Mouse (Mus musculus): ENCODE data around the gene Mtss1l. TPM values are rescaled to one million over a fixed set of nuclear protein-coding genes. Genes with fewer than 3 reads are reported as not detected.

The Mtss1l gene
- 5.8 and 6.4 TPM in 2 replicates for polyA plus RNA-seq (2015; fragmentation: Nextera tagmentation; extraction: Ambion mirVana)

DNA sequence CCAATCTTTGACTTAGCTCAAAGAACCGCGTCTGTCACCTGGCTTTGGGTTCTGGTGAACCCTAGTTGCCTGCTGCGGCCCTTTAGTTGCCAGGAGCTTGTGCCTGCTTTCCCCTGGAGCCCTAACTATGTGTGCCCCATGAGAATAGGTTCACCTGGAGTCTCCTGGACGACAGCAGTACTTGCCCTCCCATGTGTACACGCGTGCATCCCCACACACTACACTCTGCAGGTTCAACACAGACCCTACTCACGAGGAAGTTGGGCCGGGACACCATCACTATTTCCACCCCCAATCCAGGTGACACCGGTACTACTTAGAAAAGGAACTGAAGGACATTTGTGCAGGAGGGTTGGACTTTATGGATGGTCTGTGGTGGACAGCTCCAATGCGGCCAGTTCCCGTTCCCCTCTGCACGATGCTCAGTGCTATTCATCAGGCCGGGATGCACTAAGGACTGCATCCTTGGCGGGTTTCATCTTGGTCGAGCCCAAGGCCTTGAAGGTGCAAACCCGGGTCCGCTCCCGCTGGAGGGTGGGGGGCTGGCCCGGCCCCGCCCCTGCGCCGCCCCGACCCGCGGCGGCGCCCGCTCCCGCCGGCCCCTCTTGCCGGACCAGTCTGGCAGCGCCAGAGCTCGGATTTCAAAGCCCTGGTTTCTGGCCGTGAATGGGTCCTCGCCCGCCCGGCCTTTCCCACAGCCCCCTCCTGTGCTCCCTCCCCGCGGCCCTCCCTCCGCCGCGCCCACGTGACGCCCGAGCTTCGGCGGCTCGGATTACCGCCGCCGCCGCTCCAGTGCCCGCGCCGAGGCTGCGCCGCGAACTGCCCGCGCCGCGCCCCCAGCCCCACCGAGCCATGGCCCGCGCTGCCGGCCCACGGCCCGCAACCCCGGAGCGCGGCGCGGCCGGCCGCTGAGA is at the start of gene Mtss1l:
Gene Mtss1l, plus strand, starts transcription at position 792 of the 914 bp plus-strand sequence.
- peak; percentile 23 for DNase-seq (ENCODE audit: low spot score)

DNA sequence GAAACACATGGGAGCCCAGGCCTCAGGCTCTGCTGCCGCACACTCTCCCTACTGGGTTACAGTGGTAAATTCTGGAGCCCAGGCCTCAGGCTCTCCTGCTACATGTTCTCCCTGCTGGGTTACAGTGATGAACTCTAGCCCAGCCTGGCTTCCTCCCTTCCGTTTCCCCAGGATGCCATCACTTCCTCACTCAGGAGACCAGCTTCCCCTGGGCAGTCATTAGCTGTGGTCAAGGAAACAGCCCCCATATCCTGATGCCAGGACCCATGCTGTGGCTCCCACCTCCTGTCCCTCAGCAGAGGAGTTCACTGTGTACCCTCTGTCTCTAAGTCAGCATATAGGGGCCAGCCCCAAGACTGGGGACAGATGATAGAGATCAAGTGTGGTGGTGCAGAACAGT is 49.1 kb upstream of the Mtss1l start:
- no peak for DNase-seq (ENCODE audit: low spot score)

DNA sequence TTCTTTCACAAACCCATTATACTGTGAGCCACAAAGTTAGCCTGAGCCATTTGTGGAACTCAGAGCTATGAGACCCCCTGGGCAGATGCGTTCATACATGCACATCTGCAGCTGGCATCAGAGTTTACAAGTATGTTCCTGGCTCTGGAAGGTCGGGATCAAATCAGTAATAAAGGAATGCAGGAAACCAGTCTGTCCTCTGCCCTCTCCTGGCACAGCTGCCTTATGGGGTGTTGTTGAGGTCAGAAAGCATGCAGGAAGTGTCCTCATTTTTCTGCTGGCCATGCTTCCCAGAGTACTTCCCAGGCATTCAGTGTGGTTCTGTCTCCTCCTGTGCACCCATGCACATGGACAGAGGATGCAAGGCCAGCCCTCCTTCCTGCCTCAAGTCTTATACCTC is 48.1 kb upstream of the Mtss1l start:
- DNase-seq (ENCODE audit: low spot score) = no peak

DNA sequence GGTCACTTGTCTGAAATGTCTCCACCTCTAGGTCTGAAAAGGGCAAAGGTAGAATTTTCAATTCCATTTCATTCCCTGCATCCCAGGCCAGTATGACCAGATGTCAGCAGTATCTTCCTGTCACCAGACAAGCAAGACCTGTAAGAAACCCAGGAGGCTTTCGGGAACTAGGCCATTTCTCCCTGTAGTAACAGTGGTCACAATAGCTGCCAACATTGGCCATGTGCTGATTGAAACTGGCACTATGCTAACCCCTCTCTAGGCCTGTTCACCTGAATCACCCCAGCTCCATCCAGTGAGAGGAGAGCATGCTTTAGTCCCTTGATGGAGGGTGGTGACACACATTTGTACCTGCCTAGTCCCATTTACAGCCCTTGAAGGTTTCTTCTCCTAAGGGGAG is 46.7 kb upstream of the Mtss1l start:
- DNase-seq (ENCODE audit: low spot score) = no peak

DNA sequence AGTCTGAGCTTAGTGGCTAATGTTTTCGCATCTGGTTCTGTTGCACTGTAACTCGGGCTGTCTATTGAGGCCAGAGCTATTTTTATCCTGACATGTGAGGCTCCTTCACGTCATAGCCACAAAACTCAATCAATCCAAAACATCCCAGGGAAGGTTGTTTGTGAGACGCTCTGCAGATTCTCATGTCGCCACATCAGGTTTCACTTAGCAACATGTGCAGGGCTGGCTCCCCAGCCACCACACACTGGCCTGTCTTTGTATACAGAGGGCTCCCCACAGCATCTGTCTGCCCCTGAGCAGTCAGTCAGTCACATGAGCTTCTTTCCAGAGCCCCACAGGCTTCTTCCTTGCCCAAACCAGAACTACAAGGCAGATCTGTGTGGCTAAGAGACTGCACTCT is 44.6 kb upstream of the Mtss1l start:
- no peak for DNase-seq (ENCODE audit: low spot score)

DNA sequence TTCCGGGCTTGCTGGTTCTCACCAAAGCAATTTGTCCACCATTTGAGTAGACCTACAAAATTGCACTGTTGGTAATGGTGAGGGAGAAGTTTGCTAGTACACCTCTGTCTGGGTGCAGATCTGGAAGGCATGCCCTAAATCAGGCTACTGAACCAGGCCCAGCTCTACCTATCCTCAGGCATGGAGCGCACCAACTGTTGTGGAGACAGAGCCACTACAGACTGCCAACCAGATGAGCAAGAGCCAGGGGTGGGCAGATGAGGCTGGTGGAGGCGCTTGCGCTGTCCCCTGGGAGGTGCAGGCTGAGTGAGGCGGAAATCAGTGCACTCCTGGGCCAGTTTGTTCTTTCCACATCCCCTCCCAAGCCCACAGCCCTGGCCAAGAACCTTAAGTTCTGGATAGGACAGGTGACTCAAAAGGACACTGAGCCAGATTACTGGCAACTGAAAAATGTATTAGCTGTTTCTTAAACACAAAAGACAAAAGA is 44.1 kb upstream of the Mtss1l start:
- DNase-seq (ENCODE audit: low spot score) = no peak

DNA sequence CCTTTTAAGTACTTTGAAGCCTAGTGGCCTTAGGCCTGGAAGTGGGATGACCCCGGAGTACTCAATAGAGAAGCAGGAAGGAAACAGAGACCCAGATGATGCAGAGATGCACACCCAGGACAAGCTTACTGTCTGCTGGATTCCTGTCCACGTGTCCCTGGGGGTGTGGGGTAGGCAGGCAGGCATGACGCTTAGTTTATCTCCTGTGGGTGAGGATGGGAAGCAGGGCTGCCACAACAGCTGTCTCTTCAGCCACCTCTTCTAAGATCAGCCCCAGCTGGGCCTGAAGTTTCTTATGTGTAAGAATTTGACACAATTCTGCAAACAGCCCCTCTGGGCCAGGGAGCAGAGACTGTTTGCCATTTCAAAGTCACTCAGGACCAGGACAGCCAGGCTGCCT is 42.3 kb upstream of the Mtss1l start:
- no peak for DNase-seq (ENCODE audit: low spot score)

DNA sequence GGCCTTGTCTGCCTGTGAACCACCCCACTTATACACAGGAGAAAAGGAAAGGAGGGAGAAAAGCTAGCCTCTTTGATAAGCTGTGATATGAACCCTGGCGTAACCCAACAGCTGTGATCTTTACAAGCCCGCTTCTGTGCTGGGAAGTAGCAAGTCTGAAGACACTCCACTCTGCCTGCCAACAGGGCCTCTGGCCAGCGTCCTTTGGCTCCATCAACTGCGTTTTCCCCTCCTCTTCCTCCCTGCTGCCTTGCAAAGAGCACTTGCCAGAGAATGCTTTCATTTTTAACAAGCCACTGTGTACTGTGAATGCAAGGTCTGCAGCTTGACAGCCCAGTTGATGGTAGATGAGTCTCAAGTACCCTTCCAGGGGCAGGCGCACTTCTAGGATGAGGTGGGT is 33.5 kb upstream of the Mtss1l start:
- DNase-seq (ENCODE audit: low spot score) = no peak

DNA sequence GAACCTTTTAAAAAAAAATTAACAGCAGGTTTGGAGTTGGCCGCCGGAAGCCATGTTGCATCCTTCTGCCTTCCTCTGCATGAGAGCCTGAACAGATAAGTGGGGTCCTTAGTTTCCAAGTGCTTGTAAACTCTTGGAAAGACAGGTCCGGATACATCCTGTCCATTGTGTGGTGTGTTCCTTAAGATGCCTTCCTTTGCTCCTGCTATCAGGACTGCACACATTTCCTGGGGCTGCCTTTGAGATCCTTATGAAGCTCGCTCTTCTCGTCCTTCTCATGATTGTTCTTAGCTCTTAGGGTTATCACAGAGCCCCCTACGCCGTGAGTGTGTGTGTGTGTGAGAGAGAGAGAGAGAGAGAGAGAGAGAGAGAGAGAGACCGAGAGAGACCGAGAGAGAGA is 31.3 kb upstream of the Mtss1l start:
- no peak for DNase-seq (ENCODE audit: low spot score)

DNA sequence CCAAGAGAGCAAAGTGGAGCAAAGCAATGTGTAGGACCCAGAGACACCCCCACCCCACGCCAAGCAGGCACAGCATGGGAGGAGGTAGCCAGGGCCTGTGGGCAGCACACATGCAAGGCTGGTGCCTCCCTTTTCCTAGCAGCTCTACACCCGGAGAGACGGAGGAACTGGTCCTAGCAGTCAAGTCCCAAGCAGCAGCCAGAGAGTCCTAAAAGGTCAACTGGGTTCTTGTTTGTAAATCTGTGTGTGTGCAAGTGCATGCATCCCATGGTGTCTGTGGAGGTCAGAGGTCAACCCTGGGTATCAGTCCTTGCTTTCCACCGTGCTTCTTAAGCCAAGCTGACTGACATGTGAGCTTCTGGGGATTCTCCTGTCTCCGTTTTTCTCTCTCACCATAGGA is 27.1 kb upstream of the Mtss1l start:
- no peak for DNase-seq (ENCODE audit: low spot score)

DNA sequence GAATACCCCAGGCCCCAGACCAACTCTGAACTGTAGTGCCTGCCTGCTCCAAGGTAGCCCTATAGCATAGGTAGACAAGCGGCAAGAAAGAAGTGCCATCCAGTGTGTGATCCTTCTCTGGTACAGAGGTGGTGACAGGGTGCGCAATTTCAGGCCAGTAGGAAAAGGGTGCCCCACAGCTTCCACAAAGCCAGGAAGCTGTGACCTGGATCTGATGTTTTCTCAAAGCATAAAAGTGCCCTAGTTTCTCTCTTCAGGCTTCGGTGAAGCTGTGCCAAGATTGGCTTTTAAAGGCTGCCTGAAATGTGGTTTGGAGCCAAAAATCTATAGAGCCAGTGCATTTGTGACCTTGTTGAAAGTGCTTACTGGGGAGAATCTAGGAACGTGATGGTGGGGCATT is 26.4 kb upstream of the Mtss1l start:
- DNase-seq (ENCODE audit: low spot score) = no peak

DNA sequence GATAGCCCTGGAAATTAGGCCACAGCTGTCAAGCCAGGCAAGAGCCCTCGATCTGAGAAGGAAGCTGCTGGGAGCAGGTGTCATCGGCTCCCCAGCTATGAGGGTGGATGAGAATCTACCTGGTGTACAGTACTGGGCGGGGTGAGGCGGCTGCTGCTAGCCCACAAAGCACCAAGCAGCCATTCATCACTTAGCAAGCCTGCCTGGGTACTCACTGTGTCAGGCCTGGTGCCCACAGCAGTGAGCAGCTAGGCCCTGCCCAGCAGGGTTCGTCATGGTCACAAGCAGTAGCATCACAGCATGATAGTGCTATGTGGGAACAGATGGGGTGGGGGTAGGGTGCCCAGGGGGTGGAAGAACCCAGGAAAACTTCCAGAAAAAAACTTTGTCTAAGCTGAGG is 25.8 kb upstream of the Mtss1l start:
- DNase-seq (ENCODE audit: low spot score) = no peak

DNA sequence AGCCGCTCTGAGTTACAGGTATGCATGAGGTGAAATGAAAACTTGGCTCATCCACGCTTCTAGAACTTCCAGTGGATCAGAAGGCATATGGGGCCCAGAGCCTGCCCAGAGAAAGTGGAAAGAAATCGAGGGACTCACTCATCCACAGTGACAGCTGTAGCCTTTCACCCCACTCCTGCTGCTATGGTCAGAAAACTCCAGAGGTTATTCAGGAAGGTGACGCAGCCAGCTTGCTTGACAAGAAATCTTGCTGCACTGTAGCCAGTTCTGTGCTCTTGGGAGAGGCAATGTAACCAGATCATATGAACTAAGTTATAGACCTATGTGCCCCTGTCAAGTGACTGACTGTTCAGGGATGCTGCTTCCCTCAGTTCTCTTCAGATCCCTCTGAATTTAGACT is 25.2 kb upstream of the Mtss1l start:
- no peak for DNase-seq (ENCODE audit: low spot score)

DNA sequence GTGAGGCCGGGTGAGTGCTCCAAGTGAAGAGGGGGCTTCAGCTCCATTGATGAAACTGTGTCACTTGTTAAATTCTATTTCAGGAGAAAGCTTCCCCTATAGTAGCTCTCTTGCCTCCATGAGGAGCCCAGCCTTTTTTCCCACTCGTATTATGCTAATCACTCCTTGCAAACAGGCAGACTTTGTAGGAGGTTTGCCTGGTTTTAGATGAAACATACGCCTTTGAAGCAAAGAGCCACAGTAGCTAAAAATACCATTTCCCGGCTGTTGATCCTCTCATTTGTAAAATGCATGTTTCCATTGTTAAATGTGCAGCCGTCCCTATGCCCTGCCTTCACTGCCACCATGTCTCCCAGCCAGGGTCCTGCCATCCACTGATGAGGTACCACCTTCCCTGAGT is 23.7 kb upstream of the Mtss1l start:
- DNase-seq (ENCODE audit: low spot score) = no peak

DNA sequence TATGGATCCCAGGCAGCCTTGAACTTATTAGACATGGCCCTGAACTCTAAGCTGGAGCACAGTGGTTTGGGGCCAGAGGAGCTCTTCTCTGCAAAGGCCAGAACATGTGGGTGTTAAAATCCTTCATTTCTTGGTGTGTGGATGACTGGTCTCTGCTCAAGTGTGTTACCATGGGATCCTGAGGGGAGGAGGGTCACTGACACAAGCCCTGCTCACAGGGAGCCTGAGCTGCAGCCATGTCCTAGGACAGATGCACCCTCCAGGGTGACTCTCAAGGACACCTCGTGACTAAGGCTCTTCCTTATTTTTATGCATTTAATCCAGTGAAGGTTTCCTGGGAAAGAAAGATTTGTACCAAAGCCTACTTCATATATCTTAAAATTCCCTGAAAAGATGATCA is 23.2 kb upstream of the Mtss1l start:
- no peak for DNase-seq (ENCODE audit: low spot score)

DNA sequence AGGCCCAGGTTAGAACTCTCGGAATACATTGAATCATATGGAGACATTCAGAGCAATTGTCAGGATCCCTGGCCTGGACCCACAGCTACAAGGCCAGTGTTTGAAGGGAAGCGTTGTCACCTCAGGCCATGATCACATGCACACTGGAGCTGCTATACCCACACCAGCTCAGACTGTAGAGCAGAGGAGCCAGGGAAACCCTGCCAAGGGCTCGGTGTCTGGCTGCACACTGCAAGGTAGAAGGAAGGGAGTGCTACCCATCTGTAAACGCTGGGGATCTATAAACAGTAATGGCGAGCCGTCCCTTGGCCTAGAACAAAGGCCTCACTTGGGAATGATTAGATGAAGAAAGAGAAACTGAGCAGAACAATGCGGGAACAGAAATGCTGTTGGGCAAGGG is 21.8 kb upstream of the Mtss1l start:
- DNase-seq (ENCODE audit: low spot score) = no peak

DNA sequence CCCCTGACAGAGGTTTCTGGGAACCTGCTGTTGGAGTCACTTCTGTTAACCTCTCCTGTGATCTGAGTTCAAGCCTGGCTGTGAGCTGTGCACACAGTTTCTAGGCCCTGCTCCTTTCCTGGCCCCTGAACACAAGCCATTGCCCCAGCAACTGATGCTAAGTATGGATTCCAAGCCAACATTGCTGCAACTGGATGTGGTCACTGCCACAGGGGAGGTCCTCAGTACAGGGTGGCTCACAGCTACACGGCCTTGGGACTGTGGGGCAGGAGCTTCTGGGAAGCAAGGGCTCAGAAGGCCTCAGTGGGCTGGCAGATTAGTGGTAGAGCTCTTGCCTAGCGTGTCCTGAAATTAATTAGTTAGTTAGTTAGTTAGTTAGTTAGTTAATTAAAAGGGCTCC is 20.7 kb upstream of the Mtss1l start:
- no peak for DNase-seq (ENCODE audit: low spot score)

DNA sequence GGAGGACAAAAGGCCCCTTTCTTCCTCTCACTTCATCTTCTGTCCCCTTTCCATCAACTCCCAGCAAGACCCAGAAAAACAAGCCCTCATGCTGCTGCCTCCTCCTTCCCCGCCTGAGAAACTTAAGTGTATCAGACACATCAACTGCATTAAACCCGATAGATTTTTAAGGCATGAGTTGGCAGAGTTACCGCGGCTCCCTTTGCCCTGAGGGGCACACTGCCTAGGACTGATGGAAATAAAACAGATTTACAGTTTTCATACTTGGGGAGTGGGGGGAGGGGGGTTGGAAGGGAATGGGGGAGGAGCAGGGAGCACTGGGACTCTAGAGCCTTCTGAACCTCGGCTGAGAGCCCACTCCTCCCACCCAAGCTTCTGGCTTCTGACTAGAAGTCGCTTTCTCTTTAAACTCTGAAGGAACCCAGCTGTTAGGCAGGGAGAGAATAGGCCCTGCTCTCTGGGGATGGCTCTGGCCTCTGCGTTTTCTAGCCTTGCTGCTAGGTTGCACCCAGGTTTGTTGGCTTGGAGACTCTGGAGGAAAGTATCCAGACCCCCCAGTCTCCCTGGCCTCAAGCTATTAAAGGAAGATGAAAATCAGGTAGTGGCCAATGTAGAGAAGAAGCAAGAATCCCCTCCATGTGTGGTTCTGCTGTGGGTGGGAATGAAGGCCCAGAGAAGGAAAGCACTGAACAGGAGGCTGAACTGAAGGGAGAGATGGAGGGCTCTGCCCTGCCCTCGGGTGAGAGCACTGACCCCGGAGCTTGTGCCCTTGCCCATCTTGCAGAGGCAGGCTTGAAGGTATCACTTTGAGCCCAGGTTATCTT is 18.4 kb upstream of the Mtss1l start:
- no peak for DNase-seq (ENCODE audit: low spot score)

DNA sequence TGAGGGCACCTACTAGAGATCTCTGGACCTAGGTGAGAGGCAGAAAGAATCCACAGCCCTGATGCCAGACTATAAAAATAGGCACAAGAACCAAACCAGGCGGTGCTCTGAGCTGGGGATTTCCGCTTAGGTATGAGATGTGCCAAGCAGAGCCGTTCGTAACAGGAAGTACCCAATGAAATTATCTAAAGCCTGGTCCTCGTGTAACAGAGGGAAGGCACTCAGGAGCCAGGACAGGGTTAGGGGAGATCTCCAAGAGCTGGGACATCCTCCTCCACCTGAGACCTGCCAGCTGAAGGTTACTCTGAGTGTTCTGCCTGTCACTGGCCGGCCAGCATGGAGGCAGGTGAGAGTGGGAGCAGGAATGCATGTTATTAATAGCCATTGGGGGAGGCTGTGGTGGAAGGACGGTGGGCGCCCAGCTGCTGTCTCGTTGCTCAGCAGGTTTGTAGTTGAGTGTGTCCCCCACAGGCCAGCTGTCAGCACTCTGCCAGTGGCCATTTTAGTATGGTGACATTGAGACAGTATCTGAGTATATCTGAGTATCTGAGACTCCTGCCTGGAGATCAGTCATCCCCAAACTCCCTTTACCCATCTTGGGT is 17.7 kb upstream of the Mtss1l start:
- DNase-seq (ENCODE audit: low spot score) = no peak

DNA sequence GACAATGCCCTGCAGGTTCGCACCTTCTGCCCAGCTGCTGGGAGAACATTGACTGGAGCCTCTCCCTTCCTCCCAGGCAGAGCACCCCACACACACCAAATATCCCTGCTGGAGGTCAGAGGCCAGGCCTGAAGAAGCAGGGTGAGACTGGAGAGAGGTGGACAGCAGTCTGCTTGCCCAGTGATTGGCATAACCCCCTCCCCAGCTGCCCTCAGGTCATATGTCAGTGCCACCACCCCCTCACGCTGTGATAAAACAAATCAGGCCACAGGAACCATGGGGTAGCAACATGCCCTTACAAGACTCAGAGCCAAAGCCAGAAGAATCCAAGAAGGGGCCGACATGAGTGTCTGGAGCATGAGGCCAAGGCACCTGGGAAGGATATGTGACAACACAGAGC is 17.2 kb upstream of the Mtss1l start:
- no peak for DNase-seq (ENCODE audit: low spot score)

DNA sequence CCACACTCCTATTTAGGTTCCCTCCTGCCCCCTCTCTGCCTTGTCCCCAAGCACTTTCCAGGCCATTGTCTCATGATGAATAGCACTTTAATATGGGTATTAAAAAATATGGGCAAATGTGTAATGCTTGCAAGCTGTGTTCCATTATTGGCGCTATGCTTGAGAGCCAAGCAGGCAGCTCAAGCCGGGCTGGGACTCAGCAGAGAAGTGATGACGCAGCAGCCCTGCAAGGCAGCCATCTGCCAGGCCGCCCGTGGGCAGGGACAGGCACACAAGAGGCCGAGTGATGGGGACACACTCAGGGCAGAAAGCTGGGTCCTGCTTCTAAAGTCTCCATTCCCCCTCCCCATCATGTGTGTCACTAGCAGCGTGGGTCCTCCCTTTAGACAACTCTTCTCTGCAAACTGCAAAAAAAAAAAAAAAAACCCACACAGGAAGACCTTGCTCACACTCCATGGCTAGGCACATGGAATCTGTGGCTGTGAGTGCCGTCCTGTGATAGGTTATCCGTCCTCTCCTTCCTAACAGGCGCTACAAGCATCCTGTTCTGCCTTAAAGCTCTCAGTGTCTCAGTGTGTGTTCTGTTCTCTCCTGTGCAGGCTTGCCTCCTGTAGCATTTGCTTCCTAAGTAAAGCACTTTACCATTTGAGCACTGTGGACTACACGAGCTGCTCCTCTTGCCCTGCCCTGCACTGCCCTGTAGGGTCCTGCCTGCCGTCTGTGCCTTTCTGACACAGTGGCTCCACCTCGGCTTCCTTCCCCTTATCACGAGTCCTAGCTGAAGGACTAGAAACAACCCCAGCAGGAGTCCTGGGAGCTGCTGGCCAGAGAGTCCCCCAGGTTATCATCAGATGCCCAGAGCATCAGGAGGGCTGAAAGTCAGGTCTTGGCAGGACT is 15.6 kb upstream of the Mtss1l start:
- DNase-seq (ENCODE audit: low spot score) = no peak

All from thymus, postnatal 0 days (tissue).